Mouse (Mus musculus) CH12.LX (cell line): ENCODE results near the gene Slco2b1. TPM values are rescaled to one million over a fixed set of nuclear protein-coding genes. Genes with fewer than 3 reads are reported as not detected.
A peak's percentile ranks its signal among the peaks of the same experiment; 100 is the strongest.

Source experiments
- DNase-seq: peaks from one replicate; pipeline ENCODE4 v3.0.0-alpha.2; 2013; ENCODE audit errors: extremely low read depth
- H3K27ac ChIP-seq: 2 replicates; pipeline ENCODE4 v1.5.1; 2012; ENCODE audit warnings: low read depth, mild to moderate bottlenecking, control low read depth, moderate library complexity; ENCODE audit not compliant: insufficient read depth
- H3K27me3 ChIP-seq: replicated peaks from 2 replicates; pipeline ENCODE3; 2012; ENCODE audit warnings: inconsistent platforms
- H3K36me3 ChIP-seq, 2 experiments: replicated peaks in 1 of 2; 2 replicates each; pipeline versions ENCODE3 to v1.6.1; 2012; ENCODE audit warnings: inconsistent platforms in 1 of 2, low read length in 1 of 2, mild to moderate bottlenecking in 1 of 2, mixed read lengths in 1 of 2, moderate library complexity in 1 of 2; ENCODE audit not compliant: control insufficient read depth in 1 of 2, insufficient read depth in 1 of 2
- H3K4me1 ChIP-seq, 2 experiments: 2 replicates each; pipeline ENCODE4 v1.6.1; 2012; ENCODE audit warnings: inconsistent platforms in 1 of 2, moderate library complexity in 1 of 2; ENCODE audit not compliant: insufficient read depth in 2 of 2, control insufficient read depth in 1 of 2
- H3K4me2 ChIP-seq: 2 replicates; pipeline ENCODE4 v1.6.1; 2012; ENCODE audit warnings: low read depth, mild to moderate bottlenecking, control low read depth; ENCODE audit not compliant: poor library complexity, insufficient read depth, severe bottlenecking
- H3K4me3 ChIP-seq, 3 experiments: fragments of 150-350 bp in 1 of 3; sonication (generic) in 1 of 3; replicated peaks in 1 of 3; 2 replicates each; pipeline versions ENCODE3 to v1.5.1; 2011 to 2012; ENCODE audit warnings: low read depth in 2 of 3, low read length in 2 of 3, mild to moderate bottlenecking in 2 of 3, moderate library complexity in 2 of 3, control low read depth in 1 of 3, improper control_type of control experiment in 1 of 3, inconsistent platforms in 1 of 3, mixed read lengths in 1 of 3; ENCODE audit not compliant: poor library complexity in 1 of 3
- H3K79me2 ChIP-seq: replicated peaks from 2 replicates; pipeline ENCODE4 v1.6.1; 2012; ENCODE audit warnings: mild to moderate bottlenecking, moderate library complexity; ENCODE audit not compliant: control insufficient read depth, poor library complexity, insufficient read depth, severe bottlenecking; ENCODE audit errors: extremely low read depth
- H3K9ac ChIP-seq: 2 replicates; pipeline ENCODE4 v1.6.1; 2012; ENCODE audit warnings: low read depth, mild to moderate bottlenecking, control low read depth, moderate library complexity; ENCODE audit not compliant: insufficient read depth
- H3K9me3 ChIP-seq: replicated peaks from 2 replicates; pipeline ENCODE3; 2012; ENCODE audit warnings: low read length, inconsistent platforms, mixed read lengths
- CHD1 ChIP-seq: IDR thresholded peaks from 2 replicates; pipeline ENCODE4 v1.6.1; 2012; ENCODE audit warnings: low read depth, low read length, improper control_type of control experiment, inconsistent platforms
- CTCF ChIP-seq, 2 experiments: IDR thresholded peaks in 1 of 2; conservative IDR thresholded peaks in 1 of 2; 2 replicates each; pipeline ENCODE4 v1.5.1; 2011 to 2012; ENCODE audit warnings: low read depth in 2 of 2, low read length in 2 of 2, improper control_type of control experiment in 1 of 2, inconsistent platforms in 1 of 2, mild to moderate bottlenecking in 1 of 2, moderate library complexity in 1 of 2
- EP300 ChIP-seq: IDR thresholded peaks from 2 replicates; pipeline ENCODE4 v1.6.1; 2011; ENCODE audit warnings: low read length, improper control_type of control experiment
- ETS1 ChIP-seq: conservative IDR thresholded peaks from 2 replicates; pipeline ENCODE4 v1.6.1; 2012; ENCODE audit warnings: low read depth, mild to moderate bottlenecking, inconsistent platforms, low read length, improper control_type of control experiment, moderate library complexity
- HCFC1 ChIP-seq: IDR thresholded peaks from 2 replicates; pipeline ENCODE4 v1.6.1; 2012; ENCODE audit warnings: low read depth, mild to moderate bottlenecking, inconsistent platforms, low read length, improper control_type of control experiment
- JUND ChIP-seq: conservative IDR thresholded peaks from 2 replicates; pipeline ENCODE4 v1.6.1; 2011; ENCODE audit warnings: low read depth, low read length, improper control_type of control experiment
- MAFK ChIP-seq: IDR thresholded peaks from 2 replicates; pipeline ENCODE4 v1.6.1; 2011; ENCODE audit warnings: low read length, improper control_type of control experiment; ENCODE audit not compliant: insufficient replicate concordance
- MXI1 ChIP-seq: IDR thresholded peaks from 2 replicates; pipeline ENCODE4 v1.6.1; 2011; ENCODE audit warnings: mild to moderate bottlenecking, low read depth, low read length, improper control_type of control experiment
- MYC ChIP-seq: IDR thresholded peaks from 2 replicates; pipeline ENCODE4 v1.6.1; 2011; ENCODE audit warnings: low read depth, mild to moderate bottlenecking, improper control_type of control experiment, low read length
- NELFE ChIP-seq: IDR thresholded peaks from 2 replicates; pipeline ENCODE4 v1.6.1; 2011; ENCODE audit warnings: low read depth, low read length, improper control_type of control experiment
- NRF1 ChIP-seq: IDR thresholded peaks from 2 replicates; pipeline ENCODE4 v1.6.1; 2014; ENCODE audit warnings: low read depth, mild to moderate bottlenecking, inconsistent platforms, low read length, improper control_type of control experiment, moderate library complexity
- RAD21 ChIP-seq: IDR thresholded peaks from 2 replicates; pipeline ENCODE4 v1.6.1; 2011; ENCODE audit warnings: low read depth, mild to moderate bottlenecking, low read length, improper control_type of control experiment, moderate library complexity
- RCOR1 ChIP-seq: conservative IDR thresholded peaks from 2 replicates; pipeline ENCODE4 v1.6.1; 2012; ENCODE audit warnings: low read depth, mild to moderate bottlenecking, inconsistent platforms, low read length, improper control_type of control experiment
- SIN3A ChIP-seq: IDR thresholded peaks from 2 replicates; pipeline ENCODE4 v1.6.1; 2012; ENCODE audit warnings: low read length, improper control_type of control experiment, inconsistent platforms
- SMC3 ChIP-seq: IDR thresholded peaks from 2 replicates; pipeline ENCODE4 v1.6.1; 2011; ENCODE audit warnings: low read depth, low read length, improper control_type of control experiment
- TBP ChIP-seq: conservative IDR thresholded peaks from 2 replicates; pipeline ENCODE4 v1.6.1; 2011; ENCODE audit warnings: low read depth, low read length, improper control_type of control experiment
- TCF12 ChIP-seq: IDR thresholded peaks from 2 replicates; pipeline ENCODE4 v1.6.1; 2014; ENCODE audit warnings: low read depth, mild to moderate bottlenecking, inconsistent platforms, low read length, improper control_type of control experiment
- ZKSCAN1 ChIP-seq: IDR thresholded peaks from 2 replicates; pipeline ENCODE4 v1.6.1; 2012; ENCODE audit warnings: low read depth, inconsistent platforms, low read length, improper control_type of control experiment, borderline replicate concordance
- dilution Hi-C: fragments of 300-500 bp; cut with MboI; formaldehyde crosslinking; loops from 2 replicates; pipeline ENCODE4 v1.14.3; 2020; ENCODE audit warnings: low sequenced_read_pairs; ENCODE audit not compliant: extremely low pct_unique_long_range_greater_than_20kb, extremely low pct_ligation_motif_present
- in situ Hi-C: fragments of 300-500 bp; cut with MboI; formaldehyde crosslinking; loops from 3 replicates; pipeline ENCODE4 v1.14.3; 2019; ENCODE audit warnings: low sequenced_read_pairs, low pct_ligation_motif_present, low pct_unique_long_range_greater_than_20kb, mixed read lengths
- polyA plus RNA-seq: library from polyadenylated mRNA; unstranded; fragments of >175 nt; gene quantifications from 2 replicates; pipeline ENCODE4 v1.2.1, GENCODE M21; 2012; ENCODE audit warnings: low read depth; ENCODE audit not compliant: insufficient read length
- total RNA-seq, 2 experiments: library from RNA; depleted of rRNA; stranded (reverse); fragments of 300-350 nt in 1 of 2; fragments of >200 nt in 1 of 2; gene quantifications; 2 replicates each; pipeline ENCODE4 v1.2.3; 2012 to 2014

Slco2b1 gene
- total and polyA plus RNA-seq, 3 experiments = 0.08 to 0.11 TPM; not detected in 1

DNA sequence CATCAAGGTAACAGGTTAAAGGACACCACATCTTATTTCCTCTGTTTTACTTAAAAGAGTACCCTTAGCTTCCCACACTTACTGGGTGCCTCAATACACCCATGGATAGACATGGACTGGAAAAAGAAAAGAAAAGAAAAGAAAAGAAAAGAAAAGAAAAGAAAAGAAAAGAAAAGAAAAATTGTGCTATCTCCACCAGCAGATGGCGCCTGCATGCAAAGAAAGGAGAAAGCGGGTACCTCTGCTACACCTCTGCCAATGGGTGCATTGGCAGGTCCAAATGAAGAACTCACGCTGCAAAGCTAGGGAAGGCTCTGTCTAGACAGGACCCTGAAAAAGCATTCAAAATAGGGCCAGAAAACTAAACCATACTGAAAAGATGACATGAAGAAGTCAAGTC, 92.3 kb downstream of the Slco2b1 start:
- Histone ChIP-seq H3K4me1 (no peaks in the 10 kb centered on the region), H3K27ac (no peak overlapping the region), H3K79me2 (no peaks in the 10 kb centered on the region), H3K9ac (no peak overlapping the region), H3K4me2 (no peak overlapping the region), H3K36me3 (no peaks in the 10 kb centered on the region), H3K9me3 (peaks cover 2% of the 10 kb centered on the region), H3K4me3 (no peak overlapping the region), H3K27me3 (peaks cover 12% of the 10 kb centered on the region)
- dilution Hi-C loops = no loop called here
- in situ Hi-C loops = loop anchor here (5.0 kb wide), 2 partner anchors 178 to 258 kb away; no protein-coding TSS in a partner anchor
- DNase-seq = peak; percentile 37
- TF ChIP-seq TBP (no peak), JUND (no peak), MXI1 (no peak), ETS1 (no peak), RCOR1 (no peak), SMC3 (peak; percentile 75), CTCF (conservative IDR thresholded peaks at IDR 0.05 in 1 of 2, IDR thresholded peaks at IDR 0.05 in 1 of 2; ENCODE audit: low read depth in 2 of 2, low read length in 2 of 2) (peak; percentile 36 to 75; a peak in 3 of 4 replicates), CHD1 (no peak), SIN3A (no peak), ZKSCAN1 (no peak), TCF12 (no peak), EP300 (no peak), NELFE (no peak), RAD21 (peak; percentile 74), MAFK (no peak), HCFC1 (no peak)

DNA sequence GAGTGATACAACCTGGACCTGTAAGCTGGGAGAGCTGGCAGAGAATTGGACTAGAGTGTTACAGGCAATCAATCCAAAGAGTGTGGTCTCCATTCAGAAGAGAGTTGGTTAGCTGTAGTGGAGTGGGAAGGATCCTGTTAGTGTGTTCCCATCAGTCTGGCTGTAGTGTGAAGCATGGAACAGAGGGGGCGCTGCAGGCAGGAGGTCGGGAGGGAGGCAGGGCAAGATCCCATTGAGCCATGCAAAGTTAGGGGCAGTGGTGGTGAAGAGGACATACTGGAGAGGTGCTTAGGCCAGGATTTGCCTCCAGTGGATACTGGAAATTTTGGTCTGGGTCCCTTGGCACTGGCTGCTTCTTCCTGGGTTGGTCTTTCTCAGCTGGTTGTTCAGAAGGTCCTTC, 92.9 kb downstream of the Slco2b1 start:
- Histone ChIP-seq H3K79me2 (no peaks in the 10 kb centered on the region), H3K27ac (no peak overlapping the region), H3K4me1 (no peaks in the 10 kb centered on the region), H3K4me2 (no peak overlapping the region), H3K9me3 (peaks cover 2% of the 10 kb centered on the region), H3K9ac (no peak overlapping the region), H3K4me3 (no peak overlapping the region), H3K27me3 (peaks cover 9% of the 10 kb centered on the region), H3K36me3 (no peaks in the 10 kb centered on the region)
- in situ Hi-C loops (loop anchor here (5.0 kb wide), 2 partner anchors 179 to 259 kb away; no protein-coding TSS in a partner anchor), dilution Hi-C loops (no loop called here)
- no peak for DNase-seq
- TF ChIP-seq MYC = no peak
- TF ChIP-seq HCFC1 = no peak
- TF ChIP-seq CTCF (conservative IDR thresholded peaks at IDR 0.05 in 1 of 2, IDR thresholded peaks at IDR 0.05 in 1 of 2; ENCODE audit: low read depth in 2 of 2, low read length in 2 of 2) = peak in 1 of 2 experiments; percentile 33; a peak in 1 of 4 replicates
- no peak for TF ChIP-seq NRF1

Other genes with a start within 250 kb of the Slco2b1 start
- not detected in 2 replicates for gene Klhl35, start 245.3 kb downstream of the Slco2b1 start, total RNA-seq (2012; rRNA removed)
- gene Klhl35, start 245.3 kb downstream of the Slco2b1 start, total RNA-seq (2014; rRNA removed) = not detected in 2 replicates
- gene Klhl35, start 245.3 kb downstream of the Slco2b1 start, polyA plus RNA-seq = not detected in 2 replicates
- gene Rps3, start 227.6 kb downstream of the Slco2b1 start, total RNA-seq (2012; rRNA removed) = 2,320 and 2,484 TPM in 2 replicates
- gene Rps3, start 227.6 kb downstream of the Slco2b1 start, total RNA-seq (2014; rRNA removed) = 3,699 and 3,874 TPM in 2 replicates
- gene Rps3, start 227.6 kb downstream of the Slco2b1 start, polyA plus RNA-seq = 1,738 and 1,898 TPM in 2 replicates
- gene Arrb1, start 175.9 kb downstream of the Slco2b1 start, total RNA-seq (2012; rRNA removed) = 3.8 and 4.2 TPM in 2 replicates
- gene Arrb1, start 175.9 kb downstream of the Slco2b1 start, total RNA-seq (2014; rRNA removed) = 2.4 and 3.3 TPM in 2 replicates
- gene Arrb1, start 175.9 kb downstream of the Slco2b1 start, polyA plus RNA-seq = 5.2 and 6.2 TPM in 2 replicates
- 0.13 and 0.25 TPM in 2 replicates for gene Tpbgl, start 84.2 kb downstream of the Slco2b1 start, total RNA-seq (2012; rRNA removed)
- not detected in 2 replicates for gene Tpbgl, start 84.2 kb downstream of the Slco2b1 start, total RNA-seq (2014; rRNA removed)
- 0.07 TPM in 1 of 2 replicates, not detected in the other for gene Tpbgl, start 84.2 kb downstream of the Slco2b1 start, polyA plus RNA-seq
- gene Olfr520, start 18.9 kb upstream of the Slco2b1 start, total RNA-seq (2012; rRNA removed) = not detected in 2 replicates
- not detected in 2 replicates for gene Olfr520, start 18.9 kb upstream of the Slco2b1 start, total RNA-seq (2014; rRNA removed)
- gene Olfr520, start 18.9 kb upstream of the Slco2b1 start, polyA plus RNA-seq = not detected in 2 replicates
- not detected in 2 replicates for gene Olfr521, start 52.2 kb upstream of the Slco2b1 start, total RNA-seq (2012; rRNA removed)
- gene Olfr521, start 52.2 kb upstream of the Slco2b1 start, total RNA-seq (2014; rRNA removed) = not detected in 2 replicates
- gene Olfr521, start 52.2 kb upstream of the Slco2b1 start, polyA plus RNA-seq = not detected in 2 replicates
- 8.5 and 9.1 TPM in 2 replicates for gene Neu3, start 117.1 kb upstream of the Slco2b1 start, total RNA-seq (2012; rRNA removed)
- 8.9 and 11.0 TPM in 2 replicates for gene Neu3, start 117.1 kb upstream of the Slco2b1 start, total RNA-seq (2014; rRNA removed)
- 11.2 and 11.5 TPM in 2 replicates for gene Neu3, start 117.1 kb upstream of the Slco2b1 start, polyA plus RNA-seq
- gene Xrra1, start 147.8 kb upstream of the Slco2b1 start, total RNA-seq (2012; rRNA removed) = 0.25 and 0.59 TPM in 2 replicates
- gene Xrra1, start 147.8 kb upstream of the Slco2b1 start, total RNA-seq (2014; rRNA removed) = 0.17 and 0.39 TPM in 2 replicates
- gene Xrra1, start 147.8 kb upstream of the Slco2b1 start, polyA plus RNA-seq = 0.49 and 0.65 TPM in 2 replicates
- gene Spcs2, start 152.1 kb upstream of the Slco2b1 start, total RNA-seq (2012; rRNA removed) = 203 and 247 TPM in 2 replicates
- 268 and 272 TPM in 2 replicates for gene Spcs2, start 152.1 kb upstream of the Slco2b1 start, total RNA-seq (2014; rRNA removed)
- gene Spcs2, start 152.1 kb upstream of the Slco2b1 start, polyA plus RNA-seq = 232 and 242 TPM in 2 replicates